Mouse (Mus musculus): ENCODE results near the gene Vps54. TPM values are rescaled to one million over a fixed set of nuclear protein-coding genes. Genes with fewer than 3 reads are reported as not detected.
A peak's percentile ranks its signal among the peaks of the same experiment; 100 is the strongest.

The Vps54 gene
- polyA plus RNA-seq, 1 experiment from 2014 or later, result 12.9 TPM

DNA sequence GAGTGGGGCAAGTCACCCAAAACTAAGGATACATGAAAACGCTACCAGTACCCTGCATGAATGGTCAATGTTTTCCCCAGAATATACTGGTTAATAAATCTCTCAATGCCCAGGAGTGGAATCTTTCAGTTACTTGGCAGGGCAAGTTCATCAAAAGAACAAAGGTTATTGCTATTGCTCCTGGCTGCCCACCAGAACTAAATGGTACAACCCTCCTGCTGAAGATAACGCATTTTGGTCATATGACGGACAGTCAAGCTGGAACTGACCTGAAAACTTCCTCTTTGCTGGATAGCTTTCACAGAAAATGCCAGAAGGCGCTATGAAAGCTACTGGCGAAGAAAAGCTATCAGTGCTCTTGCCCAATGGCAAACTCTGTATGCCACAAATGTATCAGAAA, 86.7 kb downstream of the Vps54 start:
- Histone ChIP-seq H3K9me3 (no peaks in the 10 kb centered on the region), H3K4me3 (no peak overlapping the region), H3K4me1 (no peaks in the 10 kb centered on the region), H3K36me3 (replicated peaks) (peaks cover 88% of the 10 kb centered on the region), H3K27ac (replicated peaks) (no peak overlapping the region), H3K27me3 (replicated peaks; ENCODE audit: low read depth, poor library complexity, severe bottlenecking) (no peaks in the 10 kb centered on the region)
- 91% methylated on average over 5 of the region's 5 CpGs for WGBS
- no peak for DNase-seq (ENCODE audit: low spot score)

DNA sequence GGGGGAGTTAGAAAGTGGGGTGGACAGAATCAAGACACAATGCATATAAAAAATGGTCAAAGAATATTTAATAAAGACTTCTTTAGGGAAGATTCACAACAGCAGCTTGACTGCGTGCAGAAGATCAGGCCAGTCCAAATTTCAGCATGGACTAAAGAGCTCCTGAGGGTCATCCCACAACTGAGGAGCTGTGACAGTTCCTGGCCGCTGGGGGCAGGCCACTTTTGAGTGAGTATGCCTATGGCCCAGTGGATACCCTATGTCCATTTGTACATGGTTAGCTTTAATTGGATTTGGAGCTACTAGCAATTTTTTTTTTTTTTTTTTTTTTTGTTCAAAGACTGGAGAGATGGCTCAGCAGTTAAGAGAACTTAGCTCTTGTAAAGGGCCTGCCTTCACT, 87.7 kb downstream of the Vps54 start:
- DNase-seq (ENCODE audit: low spot score), result peak; percentile 15
- H3K27ac ChIP-seq (replicated peaks), result no peak overlapping the region
- no peak overlapping the region for H3K4me3 ChIP-seq
- no peaks in the 10 kb centered on the region for H3K9me3 ChIP-seq
- H3K27me3 ChIP-seq (replicated peaks; ENCODE audit: low read depth, poor library complexity, severe bottlenecking), result no peaks in the 10 kb centered on the region
- no peaks in the 10 kb centered on the region for H3K4me1 ChIP-seq
- 65% methylated on average over 2 of the region's 2 CpGs for WGBS
- H3K36me3 ChIP-seq (replicated peaks), result peaks cover 86% of the 10 kb centered on the region

DNA sequence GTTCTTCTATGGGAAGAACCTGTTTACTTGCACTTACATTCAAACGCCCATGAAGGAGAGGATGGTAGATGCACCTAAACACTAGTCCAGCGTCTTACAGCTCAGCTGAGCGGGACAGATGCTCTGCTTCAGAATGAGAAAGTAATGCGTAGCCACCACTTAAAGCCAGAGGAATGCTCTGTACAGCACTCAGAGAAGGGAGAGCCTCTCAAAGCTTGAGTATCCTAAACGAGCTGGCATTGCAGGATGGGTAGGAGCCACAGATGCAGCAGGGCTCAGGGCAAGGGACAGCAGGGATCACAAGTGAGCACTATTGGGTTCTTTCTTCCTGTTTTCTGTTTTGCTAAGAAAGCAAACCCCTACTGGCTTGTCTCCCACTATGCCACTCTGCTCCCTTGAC, 88.4 kb downstream of the Vps54 start:
- WGBS, result 90% methylated on average over 5 of the region's 5 CpGs
- H3K36me3 ChIP-seq (replicated peaks), result peaks cover 86% of the 10 kb centered on the region

DNA sequence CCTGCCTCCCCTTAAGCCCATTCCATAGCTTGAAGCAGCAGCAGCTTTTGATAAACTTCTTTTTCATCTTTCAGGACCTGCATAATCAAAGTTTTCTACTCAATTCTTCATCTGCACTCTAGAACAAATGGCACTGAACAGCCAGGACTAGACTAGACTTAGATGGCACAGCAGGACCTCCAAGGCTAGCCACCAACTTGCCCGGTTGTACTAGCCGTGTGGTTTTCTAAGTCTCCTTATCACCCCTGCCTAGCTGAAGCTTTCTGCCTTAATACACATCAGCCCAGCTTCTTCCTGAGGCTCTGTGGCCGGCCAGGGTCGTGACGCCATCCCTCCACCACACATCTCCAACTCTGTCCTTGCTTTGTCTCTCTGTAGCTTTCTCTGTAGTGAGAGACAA, 89.1 kb downstream of the Vps54 start:
- H3K36me3 ChIP-seq (replicated peaks), result peaks cover 86% of the 10 kb centered on the region
- H3K9me3 ChIP-seq, result no peaks in the 10 kb centered on the region
- 93% methylated on average over 5 of the region's 5 CpGs for WGBS
- H3K27me3 ChIP-seq (replicated peaks; ENCODE audit: low read depth, poor library complexity, severe bottlenecking), result no peaks in the 10 kb centered on the region
- DNase-seq (ENCODE audit: low spot score), result no peak
- H3K27ac ChIP-seq (replicated peaks), result no peak overlapping the region
- H3K4me3 ChIP-seq, result no peak overlapping the region
- H3K4me1 ChIP-seq, result no peaks in the 10 kb centered on the region

More for the DNA sequence above, 88.4 kb downstream of the Vps54 start:
- Histone ChIP-seq H3K9me3 (no peaks in the 10 kb centered on the region), H3K27me3 (replicated peaks; ENCODE audit: low read depth, poor library complexity, severe bottlenecking) (no peaks in the 10 kb centered on the region), H3K4me1 (no peaks in the 10 kb centered on the region), H3K4me3 (no peak overlapping the region), H3K27ac (replicated peaks) (no peak overlapping the region)
- no peak for DNase-seq (ENCODE audit: low spot score)

DNA sequence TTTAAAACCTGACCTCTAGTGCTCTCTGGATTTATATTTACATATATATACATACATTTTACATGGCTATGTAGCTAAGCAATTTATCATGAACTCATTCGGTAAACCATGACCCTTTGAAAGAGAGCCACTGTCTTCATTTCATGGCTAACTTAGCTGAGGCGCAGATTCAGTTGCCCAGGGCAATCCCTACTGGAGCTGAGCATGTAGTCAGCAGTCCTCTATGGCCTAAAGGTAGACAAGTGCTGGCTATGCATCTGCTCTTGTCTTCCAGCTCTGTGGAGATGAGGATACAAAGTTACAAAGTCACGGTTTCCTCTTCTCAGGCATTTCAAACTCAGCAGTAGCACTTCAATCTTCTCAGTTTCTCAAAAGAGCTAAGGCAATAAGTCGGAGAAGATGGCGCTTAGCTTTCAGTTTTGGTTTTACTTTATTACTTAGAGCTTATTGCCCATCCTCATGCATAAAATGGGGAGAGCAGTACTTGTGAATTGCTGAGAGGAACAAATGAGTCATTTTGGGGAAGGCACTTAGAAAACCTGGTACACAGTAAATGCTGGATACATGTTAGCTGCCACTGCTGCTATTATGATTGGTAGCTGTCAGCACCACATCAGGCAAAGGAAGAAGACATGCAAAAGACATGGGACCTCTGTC, 93.7 kb downstream of the Vps54 start:
- H3K27me3 ChIP-seq (replicated peaks; ENCODE audit: low read depth, poor library complexity, severe bottlenecking), result no peaks in the 10 kb centered on the region
- H3K9me3 ChIP-seq, result no peaks in the 10 kb centered on the region
- no peak for DNase-seq (ENCODE audit: low spot score)
- whole genome bisulfite sequencing, result 93% methylated on average over 5 of the region's 5 CpGs
- no peaks in the 10 kb centered on the region for H3K4me1 ChIP-seq
- H3K27ac ChIP-seq (replicated peaks), result no peak overlapping the region
- no peak overlapping the region for H3K4me3 ChIP-seq
- peaks cover 55% of the 10 kb centered on the region for H3K36me3 ChIP-seq (replicated peaks)

DNA sequence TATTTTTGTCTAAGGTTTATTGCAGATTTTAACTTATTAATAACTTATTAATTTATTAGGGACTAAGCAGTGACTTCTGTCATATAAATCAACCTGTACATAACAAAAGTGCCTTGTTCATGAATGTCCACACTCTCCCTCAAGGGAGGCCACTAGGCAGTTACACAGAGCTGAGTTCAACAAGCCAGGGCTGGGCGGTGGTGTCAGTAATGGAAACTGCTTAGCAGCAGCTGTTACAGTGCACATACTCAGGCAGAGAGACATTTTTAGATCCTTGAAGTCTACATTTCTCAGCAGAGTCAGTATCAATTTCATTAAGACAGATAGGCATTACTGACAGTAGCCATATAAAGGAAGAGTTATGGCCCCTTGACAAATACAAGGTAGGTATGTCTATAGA, 98.8 kb downstream of the Vps54 start:
- Histone ChIP-seq H3K36me3 (replicated peaks) (peaks cover 12% of the 10 kb centered on the region), H3K27me3 (replicated peaks; ENCODE audit: low read depth, poor library complexity, severe bottlenecking) (no peaks in the 10 kb centered on the region), H3K4me3 (no peak overlapping the region), H3K9me3 (no peaks in the 10 kb centered on the region), H3K4me1 (no peaks in the 10 kb centered on the region), H3K27ac (replicated peaks) (no peak overlapping the region)
- DNase-seq (ENCODE audit: low spot score), result no peak
- 88% methylated on average over 1 of the region's 1 CpGs for WGBS

DNA sequence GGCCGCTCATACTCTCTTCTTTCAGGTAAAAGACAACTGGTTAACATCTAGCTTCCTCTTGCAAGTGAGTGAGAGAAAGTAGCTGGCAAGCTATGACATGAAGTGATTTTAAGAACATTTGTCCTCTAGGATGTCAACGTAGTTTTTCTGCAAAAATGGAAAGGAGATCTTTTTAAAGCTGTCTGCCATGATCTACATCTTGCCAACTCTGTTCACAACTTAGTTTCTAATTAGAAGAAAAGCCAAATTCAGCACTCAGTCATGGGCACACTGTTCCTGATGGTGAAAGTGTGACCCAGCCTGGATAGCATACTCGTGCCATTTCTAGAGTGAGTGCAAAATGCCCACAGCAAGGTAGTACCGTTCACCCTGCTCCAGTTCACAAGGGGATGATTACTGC, 100.0 kb downstream of the Vps54 start:
- Histone ChIP-seq H3K9me3 (no peaks in the 10 kb centered on the region), H3K4me3 (no peak overlapping the region), H3K4me1 (no peaks in the 10 kb centered on the region), H3K27me3 (replicated peaks; ENCODE audit: low read depth, poor library complexity, severe bottlenecking) (no peaks in the 10 kb centered on the region), H3K36me3 (replicated peaks) (peaks cover 18% of the 10 kb centered on the region), H3K27ac (replicated peaks) (no peak overlapping the region)
- no peak for DNase-seq (ENCODE audit: low spot score)
- WGBS, result 89% methylated on average over 4 of the region's 4 CpGs

DNA sequence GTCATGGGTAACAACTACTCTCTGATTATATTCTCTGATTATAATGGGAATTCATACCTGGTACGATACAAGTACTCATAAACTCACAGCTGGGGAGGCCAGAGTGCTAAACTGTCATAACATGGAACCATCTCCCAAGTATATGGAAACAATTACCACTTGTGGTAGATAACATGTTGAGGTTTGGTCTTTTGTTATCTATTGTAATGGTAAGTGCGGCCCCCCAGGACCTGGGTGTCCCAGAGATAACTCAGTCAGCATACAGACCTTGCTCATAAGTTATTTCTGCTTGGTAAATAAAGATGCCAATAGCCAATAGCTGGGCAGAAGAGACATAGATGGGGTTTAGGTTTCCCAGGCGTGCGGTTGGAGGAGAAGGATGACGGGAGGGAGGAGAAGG, 104.4 kb downstream of the Vps54 start:
- Histone ChIP-seq H3K27ac (replicated peaks) (no peak overlapping the region), H3K36me3 (replicated peaks) (peaks cover 31% of the 10 kb centered on the region), H3K4me3 (no peak overlapping the region), H3K9me3 (no peaks in the 10 kb centered on the region), H3K27me3 (replicated peaks; ENCODE audit: low read depth, poor library complexity, severe bottlenecking) (no peaks in the 10 kb centered on the region), H3K4me1 (no peaks in the 10 kb centered on the region)
- 95% methylated on average over 5 of the region's 5 CpGs for WGBS
- DNase-seq (ENCODE audit: low spot score), result no peak

DNA sequence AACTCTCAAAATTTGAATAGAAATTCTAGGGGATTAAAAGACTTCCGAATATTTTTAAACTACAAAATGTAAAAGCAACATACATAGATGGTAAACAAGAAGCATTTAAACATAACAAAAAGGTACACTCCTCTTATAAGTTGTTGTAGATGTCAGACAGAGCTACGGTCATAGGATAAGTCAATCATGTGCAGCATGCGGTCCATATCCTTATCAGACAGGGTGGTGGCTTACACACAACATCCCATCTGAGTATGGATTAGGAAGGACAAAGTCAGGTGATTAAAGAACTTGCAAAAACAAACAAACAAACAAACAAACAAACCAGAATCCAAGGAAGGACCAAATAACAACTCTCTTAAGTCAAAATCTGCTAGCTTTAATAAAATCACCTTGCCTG, 106.9 kb downstream of the Vps54 start:
- Histone ChIP-seq H3K4me3 (no peak overlapping the region), H3K4me1 (no peaks in the 10 kb centered on the region), H3K36me3 (replicated peaks) (peaks cover 35% of the 10 kb centered on the region), H3K27me3 (replicated peaks; ENCODE audit: low read depth, poor library complexity, severe bottlenecking) (no peaks in the 10 kb centered on the region), H3K27ac (replicated peaks) (no peak overlapping the region), H3K9me3 (no peaks in the 10 kb centered on the region)
- DNase-seq (ENCODE audit: low spot score), result no peak
- 95% methylated on average over 3 of the region's 3 CpGs for WGBS

DNA sequence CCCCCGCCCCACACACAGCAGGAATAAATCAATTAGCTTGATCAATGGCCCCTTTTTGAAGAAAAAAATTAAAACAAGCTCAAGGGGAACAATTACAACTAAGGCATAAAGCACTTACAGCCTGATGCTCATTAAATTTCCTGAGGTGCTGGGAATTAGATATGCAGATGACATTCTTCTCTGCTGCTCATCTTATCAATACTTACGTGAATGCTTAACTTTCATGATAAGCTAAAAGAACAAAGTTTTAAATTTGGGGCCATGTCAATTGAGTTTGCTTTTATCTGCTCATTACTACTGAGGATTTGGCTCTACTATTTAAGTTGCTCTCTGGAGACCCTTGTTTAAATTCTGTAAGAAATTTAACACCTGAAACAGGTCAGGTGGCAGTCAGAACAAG, 109.8 kb downstream of the Vps54 start:
- Histone ChIP-seq H3K27me3 (replicated peaks; ENCODE audit: low read depth, poor library complexity, severe bottlenecking) (no peaks in the 10 kb centered on the region), H3K36me3 (replicated peaks) (peaks cover 35% of the 10 kb centered on the region), H3K4me3 (no peak overlapping the region), H3K4me1 (no peaks in the 10 kb centered on the region), H3K27ac (replicated peaks) (no peak overlapping the region), H3K9me3 (no peaks in the 10 kb centered on the region)
- no peak for DNase-seq (ENCODE audit: low spot score)
- 91% methylated on average over 2 of the region's 2 CpGs for WGBS

DNA sequence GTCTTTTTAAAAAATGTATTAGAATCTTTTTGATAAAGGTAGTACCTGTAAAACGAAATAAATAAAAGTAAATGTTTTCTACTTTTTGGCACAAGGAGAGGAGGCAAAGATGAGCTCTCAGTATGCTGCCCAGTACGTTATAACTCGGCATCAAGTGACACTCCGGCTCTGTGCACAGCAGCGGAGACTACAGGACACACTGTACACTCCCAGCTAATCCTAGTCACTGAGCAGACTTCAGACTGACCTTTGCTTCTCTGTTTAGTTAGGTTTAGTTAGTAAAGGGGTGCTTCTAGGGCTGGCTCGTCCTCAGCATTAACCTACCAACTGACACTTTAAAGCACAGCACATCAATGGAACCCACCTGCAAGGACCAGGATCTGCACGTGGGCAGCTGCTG, 112.2 kb downstream of the Vps54 start:
- Histone ChIP-seq H3K4me1 (no peaks in the 10 kb centered on the region), H3K9me3 (no peaks in the 10 kb centered on the region), H3K27ac (replicated peaks) (no peak overlapping the region), H3K36me3 (replicated peaks) (peaks cover 28% of the 10 kb centered on the region), H3K27me3 (replicated peaks; ENCODE audit: low read depth, poor library complexity, severe bottlenecking) (no peaks in the 10 kb centered on the region), H3K4me3 (no peak overlapping the region)
- WGBS, result 88% methylated on average over 7 of the region's 7 CpGs
- no peak for DNase-seq (ENCODE audit: low spot score)

DNA sequence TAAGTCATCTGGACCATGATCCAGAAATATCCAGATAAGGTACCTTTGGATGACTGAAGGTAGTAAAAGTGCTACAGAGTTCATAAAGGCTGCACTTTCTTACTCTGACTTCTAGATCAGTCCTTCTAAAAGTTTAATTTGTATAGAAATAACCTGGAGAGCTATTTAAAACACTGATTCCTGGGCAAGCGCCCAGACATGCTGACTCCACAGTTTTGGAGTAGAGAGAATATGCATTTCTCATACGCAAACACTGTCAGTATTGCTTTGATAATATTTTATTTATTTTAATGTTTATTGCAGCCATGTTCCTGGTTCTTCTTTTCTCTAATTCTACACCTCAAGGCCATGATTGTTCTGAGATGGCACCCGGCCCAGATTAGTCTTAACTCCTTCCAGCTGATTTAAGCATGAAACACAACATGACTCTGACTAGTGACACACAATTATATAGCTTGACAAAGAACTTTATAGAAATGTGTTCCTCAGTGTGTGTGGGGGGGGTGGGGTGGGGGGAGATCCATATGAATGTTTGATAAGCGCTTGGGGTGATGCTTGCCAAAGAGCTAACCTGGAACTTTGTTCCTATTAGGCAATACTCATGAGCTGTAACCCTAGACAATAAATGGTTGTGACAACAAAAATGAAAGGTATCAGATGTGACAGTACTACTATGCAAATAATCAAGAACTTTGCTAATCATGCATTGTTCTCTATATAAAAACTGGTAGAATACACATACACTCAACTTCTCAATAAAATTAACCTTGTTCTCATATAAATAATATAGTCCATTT, 124.3 kb downstream of the Vps54 start:
- Histone ChIP-seq H3K27me3 (replicated peaks; ENCODE audit: low read depth, poor library complexity, severe bottlenecking) (no peaks in the 10 kb centered on the region), H3K36me3 (replicated peaks) (no peaks in the 10 kb centered on the region), H3K27ac (replicated peaks) (no peak overlapping the region), H3K4me3 (no peak overlapping the region), H3K4me1 (peaks cover 2% of the 10 kb centered on the region), H3K9me3 (no peaks in the 10 kb centered on the region)
- 93% methylated on average over 4 of the region's 4 CpGs for WGBS
- DNase-seq (ENCODE audit: low spot score), result no peak

DNA sequence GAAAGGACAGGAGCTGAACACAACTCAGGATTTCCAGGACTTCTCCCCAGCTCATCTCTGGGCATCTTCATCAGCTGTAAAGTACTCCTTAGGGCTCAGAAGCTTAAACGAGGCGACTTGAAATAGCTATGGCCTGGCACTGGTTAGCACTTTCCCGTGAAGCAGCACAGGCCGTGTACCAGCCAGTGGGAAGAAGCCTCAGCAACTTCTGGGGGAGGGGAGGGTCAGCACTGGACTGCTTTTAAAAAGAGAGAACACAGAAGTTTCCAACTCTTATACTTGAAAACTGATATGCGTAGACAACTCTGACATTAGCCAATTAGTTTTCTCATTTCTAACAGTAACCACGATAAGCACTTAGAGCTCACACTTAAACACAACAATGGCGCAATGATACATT, 129.4 kb downstream of the Vps54 start:
- no peak overlapping the region for H3K27ac ChIP-seq (replicated peaks)
- H3K4me3 ChIP-seq, result peak overlapping the region; percentile 83; the same call in 1 of the 2 replicates
- no peaks in the 10 kb centered on the region for H3K27me3 ChIP-seq (replicated peaks; ENCODE audit: low read depth, poor library complexity, severe bottlenecking)
- H3K4me1 ChIP-seq, result peaks cover 21% of the 10 kb centered on the region
- H3K36me3 ChIP-seq (replicated peaks), result no peaks in the 10 kb centered on the region
- no peaks in the 10 kb centered on the region for H3K9me3 ChIP-seq
- WGBS, result 48% methylated on average over 7 of the region's 7 CpGs
- no peak for DNase-seq (ENCODE audit: low spot score)

Measured in embryonic facial prominence, embryonic 10.5 days (tissue).